Mouse (Mus musculus): Measurements from ENCODE around the gene Orai2.

- TF ChIP-seq CTCF (IDR thresholded peaks at IDR 0.05; ENCODE audit: low read depth, low read length) (no peak), POLR2A (IDR thresholded peaks at IDR 0.05; ENCODE audit: extremely low read depth, insufficient read depth, low read length) (no peak)
Observed at GRCm38 (mm10) chr5:136215958-136216357, 45.4 kb upstream of the Orai2 start.
